ENCODE assay signal across 8 mouse cellular contexts in the genomic region with DNA sequence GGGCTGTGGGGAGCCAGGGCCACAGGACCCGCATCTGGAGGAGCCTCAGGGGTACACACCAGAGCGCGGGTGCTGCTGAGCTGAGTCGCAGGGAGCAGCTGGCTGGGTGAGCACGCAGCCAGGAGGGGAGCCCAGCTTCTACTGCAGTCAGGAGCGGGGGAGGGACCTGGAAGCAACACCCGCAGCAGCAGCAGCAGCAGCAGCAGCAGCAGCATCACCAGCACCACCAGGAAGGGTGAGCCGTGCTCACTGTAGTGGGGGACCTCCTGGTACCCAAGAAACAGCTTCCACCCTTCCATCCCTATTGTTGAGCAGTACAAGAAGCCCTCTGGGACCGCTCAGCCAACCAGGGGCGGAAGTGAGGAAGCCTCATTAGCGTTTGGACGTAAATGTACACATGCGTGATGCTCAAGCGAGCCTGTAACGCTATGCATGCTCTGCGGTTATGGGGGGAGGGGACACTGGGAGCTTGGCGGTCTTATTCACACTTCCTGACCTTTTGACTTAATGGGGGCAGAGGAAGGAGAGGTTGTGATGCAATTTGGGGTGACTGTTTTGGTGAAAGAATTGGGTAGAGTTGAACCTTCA. TPM values are rescaled to one million over a fixed set of nuclear protein-coding genes. Genes with fewer than 3 reads are reported as not detected.
DNase-seq lines count a peak whose midpoint lies in the region; ATAC-seq and TF ChIP-seq lines count a peak whose summit lies in the region.

No protein-coding gene starts in this region.

- peak overlapping the region; percentile 49 for H3K4me3 ChIP-seq in forebrain, embryonic 12.5 days (replicated peaks)
- H3K4me3 ChIP-seq in heart, embryonic 16.5 days (ENCODE audit: low read length), result peak overlapping the region; percentile 60
- peak overlapping the region; percentile 17 for H3K4me3 ChIP-seq in lung, adult 2 months (replicated peaks; ENCODE audit: extremely low read depth, low read depth, low read length)
- peak overlapping the region; percentile 44 for H3K4me3 ChIP-seq in neural tube, embryonic 12.5 days

- TF ChIP-seq POLR2A in lung, adult 2 months (IDR thresholded peaks at IDR 0.05; ENCODE audit: borderline replicate concordance, extremely low read depth, low read depth, low read length), result no peak

- peak overlapping the region; percentile 72 for H3K9ac ChIP-seq in forebrain, embryonic 12.5 days
- peak overlapping the region; percentile 69 for H3K9ac ChIP-seq in heart, embryonic 16.5 days (ENCODE audit: low read length)
- H3K9ac ChIP-seq in neural tube, embryonic 12.5 days, result peak overlapping the region; percentile 76

- 1% methylated on average over 17 of the region's 17 CpGs for WGBS in forebrain, embryonic 12.5 days
- WGBS in heart, embryonic 16.5 days, result 1% methylated on average over 17 of the region's 17 CpGs
- WGBS in lung, adult 2 months, result 1% methylated on average over 17 of the region's 17 CpGs
- WGBS in neural tube, embryonic 12.5 days, result 1% methylated on average over 17 of the region's 17 CpGs

- H3K4me2 ChIP-seq in forebrain, embryonic 12.5 days, result peak overlapping the region; percentile 78
- peak overlapping the region; percentile 82 for H3K4me2 ChIP-seq in heart, embryonic 16.5 days (ENCODE audit: low read depth, low read length)
- H3K4me2 ChIP-seq in neural tube, embryonic 12.5 days (replicated peaks), result peak overlapping the region; percentile 78

- H3K9me3 ChIP-seq in forebrain, embryonic 12.5 days, result no peaks in the 10 kb centered on the region
- no peaks in the 10 kb centered on the region for H3K9me3 ChIP-seq in heart, embryonic 16.5 days (replicated peaks; ENCODE audit: control insufficient read depth, low read length)
- no peaks in the 10 kb centered on the region for H3K9me3 ChIP-seq in neural tube, embryonic 12.5 days

- no peaks in the 10 kb centered on the region for H3K36me3 ChIP-seq in forebrain, embryonic 12.5 days (replicated peaks)
- H3K36me3 ChIP-seq in heart, embryonic 16.5 days (ENCODE audit: control insufficient read depth, insufficient read depth), result no peaks in the 10 kb centered on the region
- no peaks in the 10 kb centered on the region for H3K36me3 ChIP-seq in neural tube, embryonic 12.5 days

- TF ChIP-seq CTCF in lung, adult 2 months (IDR thresholded peaks at IDR 0.05; ENCODE audit: insufficient read depth, low read length), result no peak

- H3K27ac ChIP-seq in forebrain, embryonic 12.5 days, result peak overlapping the region; percentile 87
- peak overlapping the region; percentile 62 for H3K27ac ChIP-seq in heart, embryonic 16.5 days (ENCODE audit: low read length)
- peak overlapping the region; percentile 86 for H3K27ac ChIP-seq in neural tube, embryonic 12.5 days

- ATAC-seq in CD4-positive, CD25-positive, alpha-beta regulatory T cell, adult 4 months, result peak; percentile 94
- ATAC-seq in forebrain, embryonic 12.5 days (ENCODE audit: low FRiP score), result peak; percentile 94
- ATAC-seq in heart, embryonic 16.5 days (replicated peaks; ENCODE audit: extremely low read depth, insufficient read depth, low FRiP score), result peak; percentile 80
- ATAC-seq in neural tube, embryonic 12.5 days (ENCODE audit: low FRiP score, low read depth), result peak; percentile 97

- H3K4me1 ChIP-seq in forebrain, embryonic 12.5 days, result peaks cover 15% of the 10 kb centered on the region
- peaks cover 7% of the 10 kb centered on the region for H3K4me1 ChIP-seq in heart, embryonic 16.5 days (ENCODE audit: control insufficient read depth, insufficient read depth, low read length)
- H3K4me1 ChIP-seq in lung, adult 2 months (ENCODE audit: control insufficient read depth, insufficient read depth, low read length), result no peaks in the 10 kb centered on the region
- H3K4me1 ChIP-seq in neural tube, embryonic 12.5 days, result peaks cover 9% of the 10 kb centered on the region

- no peaks in the 10 kb centered on the region for H3K27me3 ChIP-seq in forebrain, embryonic 12.5 days
- H3K27me3 ChIP-seq in heart, embryonic 16.5 days (ENCODE audit: control insufficient read depth, insufficient read depth, low read length), result no peaks in the 10 kb centered on the region
- no peaks in the 10 kb centered on the region for H3K27me3 ChIP-seq in neural tube, embryonic 12.5 days (replicated peaks)

- peak; percentile 58 to 71 for DNase-seq in adrenal gland, postnatal 36 days
- DNase-seq in layer of hippocampus, adult 9-10 months (ENCODE audit: low spot score), result peak; percentile 25
- DNase-seq in lung, adult 2 months, result peak; percentile 2
- DNase-seq in telencephalon, adult 2 months (ENCODE audit: low read depth, low spot score), result peak; percentile 64

RNA-seq across cellular contexts. Expression of a gene that starts 17.2 kb away (rescaled TPM):
- 1 to 10 TPM in 1 of 2 experiments, under 1 TPM in 1; 0.73 to 1.5 TPM for polyA plus RNA-seq in CD4-positive, CD25-positive, alpha-beta regulatory T cell, adult 4 months (2017; shearing (Covaris generic))
- 1 to 10 TPM; 7.7 to 8.2 TPM for total RNA-seq in adrenal gland, postnatal 36 days (2021)
- polyA plus RNA-seq in forebrain, embryonic 12.5 days (2016; fragmentation: Nextera tagmentation; extraction: Ambion mirVana), result 12.4 and 16.8 TPM in 2 replicates
- 1.7 and 4.6 TPM in 2 replicates for polyA plus RNA-seq in heart, embryonic 16.5 days (2015; fragmentation: Nextera tagmentation; extraction: Ambion mirVana)
- 5.5 and 5.7 TPM in 2 replicates for polyA plus RNA-seq in lung, adult 2 months (2012; rRNA removed)
- 15.6 and 18.8 TPM in 2 replicates for polyA plus RNA-seq in neural tube, embryonic 12.5 days (2016; fragmentation: Nextera tagmentation; extraction: Ambion mirVana)

RNA-seq across cellular contexts. Expression of a gene that starts 17.4 kb away (rescaled TPM):
- polyA plus RNA-seq in CD4-positive, CD25-positive, alpha-beta regulatory T cell, adult 4 months (2017; shearing (Covaris generic)), result 1 to 10 TPM; 2.1 to 2.3 TPM
- total RNA-seq in adrenal gland, postnatal 36 days (2021), result 10 to 100 TPM; 41.4 to 54.1 TPM
- polyA plus RNA-seq in forebrain, embryonic 12.5 days (2016; fragmentation: Nextera tagmentation; extraction: Ambion mirVana), result 29.8 and 30.4 TPM in 2 replicates
- polyA plus RNA-seq in heart, embryonic 16.5 days (2015; fragmentation: Nextera tagmentation; extraction: Ambion mirVana), result 9.1 and 9.6 TPM in 2 replicates
- 1.5 TPM in 2 replicates for polyA plus RNA-seq in lung, adult 2 months (2012; rRNA removed)
- polyA plus RNA-seq in neural tube, embryonic 12.5 days (2016; fragmentation: Nextera tagmentation; extraction: Ambion mirVana), result 39.6 and 42.3 TPM in 2 replicates

Comparison
In these comparisons a context has a peak if more than half of its experiments do, and no peak if none do; other contexts are left out.
1. Peak in every context shown above with its lines: DNase-seq, ATAC-seq, H3K4me3 ChIP-seq and H3K27ac ChIP-seq.
2. DNase-seq: peak in every context shown above with its lines; median percentile 64 in adrenal gland, postnatal 36 days; 64 in telencephalon, adult 2 months; 25 in layer of hippocampus, adult 9-10 months; 2 in lung, adult 2 months.